Mouse (Mus musculus): ENCODE measurements around the gene Bcl2. TPM values are rescaled to one million over a fixed set of nuclear protein-coding genes. Genes with fewer than 3 reads are reported as not detected.

Bcl2 gene
- total and polyA plus RNA-seq, 3 experiments, result 1.3 to 5.0 (median 3.5) TPM

DNA sequence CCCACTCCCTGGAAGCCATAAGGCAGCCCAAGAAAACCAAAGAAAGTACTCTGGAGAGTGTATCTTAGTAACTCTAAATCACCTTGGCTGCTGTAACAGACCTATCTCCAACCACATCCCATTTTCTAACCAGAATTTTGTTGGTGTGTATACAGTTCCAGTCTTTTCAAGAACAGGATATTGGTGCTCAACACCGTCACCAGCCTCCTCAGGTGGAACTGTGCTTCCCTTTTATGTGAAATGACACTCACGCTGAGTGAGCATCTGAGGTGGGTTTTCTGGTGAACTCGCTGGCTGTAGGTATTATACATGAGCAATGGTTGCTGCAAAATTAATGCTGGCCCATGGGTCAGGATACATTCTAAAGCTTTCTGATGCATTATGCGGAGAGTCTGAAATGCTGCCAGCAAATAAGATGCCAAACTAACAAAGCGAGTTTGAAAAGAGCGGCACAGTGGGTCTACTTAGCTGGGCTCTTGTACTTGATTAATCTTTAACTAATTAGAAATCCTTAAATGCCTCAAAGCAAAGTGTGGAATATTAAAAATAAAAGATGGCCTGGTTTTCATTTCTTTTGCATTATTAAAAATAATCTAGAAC is 118.7 kb downstream of the Bcl2 start:
- TF ChIP-seq CTCF (IDR thresholded peaks at IDR 0.05), result no peak
- 95% methylated on average over 6 of the region's 6 CpGs for WGBS
- DNase-seq, result no peak

DNA sequence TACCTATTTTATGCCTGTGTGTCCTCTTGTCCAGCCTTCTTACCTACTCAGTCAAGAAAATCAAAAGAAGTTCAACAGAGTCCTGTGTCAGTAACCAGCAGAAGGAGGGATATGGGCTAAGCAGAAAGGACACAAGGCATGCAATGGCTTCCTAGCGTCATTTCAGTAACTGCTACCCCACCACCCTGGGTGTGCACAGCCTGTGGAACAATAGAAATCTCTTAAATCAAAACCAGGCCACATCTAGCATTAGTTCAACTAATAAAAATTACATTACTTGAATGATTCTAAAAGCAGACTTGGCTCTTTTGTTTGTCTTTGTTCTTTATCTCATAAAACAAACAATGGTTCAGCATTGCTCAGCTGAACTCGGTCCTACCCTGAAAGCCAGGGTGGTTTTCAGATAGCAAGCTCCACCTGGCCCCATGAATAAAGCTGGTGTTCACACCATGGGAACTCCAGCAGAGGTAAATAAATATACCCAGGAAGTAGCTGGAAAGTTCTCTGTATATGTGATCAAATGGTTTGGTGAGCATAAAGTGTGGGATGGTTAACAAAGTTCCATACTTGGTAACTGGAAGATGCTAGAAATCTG is 122.8 kb downstream of the Bcl2 start:
- intact Hi-C loops (cut with DNase I), result no loop called here
- Histone ChIP-seq H3K9ac (ENCODE audit: low read depth, low read length) (no peak overlapping the region), H3K4me1 (ENCODE audit: control insufficient read depth, insufficient read depth, low read length) (peaks cover 2% of the 10 kb centered on the region), H3K36me3 (ENCODE audit: control insufficient read depth, insufficient read depth, low read length) (peaks cover 2% of the 10 kb centered on the region; the same call in 1 of the 2 replicates), H3K27me3 (ENCODE audit: control insufficient read depth, insufficient read depth, low read length) (no peaks in the 10 kb centered on the region), H3K27ac (peak overlapping the region; percentile 31; the same call in 1 of the 2 replicates), H3K79me2 (replicated peaks; ENCODE audit: control insufficient read depth, insufficient read depth, low read length) (no peaks in the 10 kb centered on the region), H3K4me3 (no peak overlapping the region)
- no peak for TF ChIP-seq CTCF (IDR thresholded peaks at IDR 0.05)
- no peak for TF ChIP-seq EP300 (IDR thresholded peaks at IDR 0.05; ENCODE audit: insufficient read depth, low read depth, low read length)
- no peak for TF ChIP-seq POLR2A (IDR thresholded peaks at IDR 0.05; ENCODE audit: insufficient read depth, low read depth, low read length)
- DNase-seq, result no peak
- 54% methylated on average over 2 of the region's 2 CpGs for WGBS

More for the DNA sequence above, 118.7 kb downstream of the Bcl2 start:
- H3K4me3 ChIP-seq, result no peak overlapping the region
- H3K9ac ChIP-seq (ENCODE audit: low read depth, low read length), result no peak overlapping the region
- H3K27ac ChIP-seq, result no peak overlapping the region
- intact Hi-C loops (cut with DNase I), result no loop called here
- H3K27me3 ChIP-seq (ENCODE audit: control insufficient read depth, insufficient read depth, low read length), result no peaks in the 10 kb centered on the region; the same call in 1 of the 2 replicates
- H3K36me3 ChIP-seq (ENCODE audit: control insufficient read depth, insufficient read depth, low read length), result peaks cover 2% of the 10 kb centered on the region; the same call in 1 of the 2 replicates
- no peaks in the 10 kb centered on the region for H3K79me2 ChIP-seq (replicated peaks; ENCODE audit: control insufficient read depth, insufficient read depth, low read length)
- peaks cover 2% of the 10 kb centered on the region for H3K4me1 ChIP-seq (ENCODE audit: control insufficient read depth, insufficient read depth, low read length)

DNA sequence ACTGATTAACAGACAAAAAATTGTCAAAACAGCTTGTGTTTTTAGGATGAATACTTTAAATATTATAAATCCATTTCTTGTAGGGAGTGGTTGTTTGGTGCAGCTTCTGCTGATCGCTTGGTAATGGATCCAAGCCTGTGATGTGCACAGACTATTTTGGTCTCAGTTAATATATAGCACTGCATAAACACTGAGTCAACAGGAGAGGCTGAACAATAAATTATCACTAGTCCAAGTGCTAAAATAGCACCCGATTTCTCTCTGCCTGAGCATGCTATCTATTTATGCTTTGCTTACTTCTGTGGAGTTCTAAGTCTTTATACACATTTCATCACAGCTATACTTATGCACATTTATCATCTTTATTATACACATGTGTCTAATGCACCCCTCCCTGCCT is 124.9 kb downstream of the Bcl2 start:
- intact Hi-C loops (cut with DNase I), result loop anchor here (5.0 kb wide), 1 partner anchor 37 kb away; no protein-coding TSS in a partner anchor
- TF ChIP-seq EP300 (IDR thresholded peaks at IDR 0.05; ENCODE audit: insufficient read depth, low read depth, low read length) (no peak), POLR2A (IDR thresholded peaks at IDR 0.05; ENCODE audit: insufficient read depth, low read depth, low read length) (no peak), CTCF (IDR thresholded peaks at IDR 0.05) (no peak)
- Histone ChIP-seq H3K36me3 (ENCODE audit: control insufficient read depth, insufficient read depth, low read length) (peaks cover 2% of the 10 kb centered on the region; the same call in 1 of the 2 replicates), H3K4me3 (no peak overlapping the region), H3K9ac (ENCODE audit: low read depth, low read length) (no peak overlapping the region), H3K4me1 (ENCODE audit: control insufficient read depth, insufficient read depth, low read length) (peaks cover 2% of the 10 kb centered on the region), H3K27me3 (ENCODE audit: control insufficient read depth, insufficient read depth, low read length) (no peaks in the 10 kb centered on the region), H3K27ac (no peak overlapping the region), H3K79me2 (replicated peaks; ENCODE audit: control insufficient read depth, insufficient read depth, low read length) (no peaks in the 10 kb centered on the region)
- DNase-seq, result no peak
- 93% methylated on average over 2 of the region's 2 CpGs for WGBS

DNA sequence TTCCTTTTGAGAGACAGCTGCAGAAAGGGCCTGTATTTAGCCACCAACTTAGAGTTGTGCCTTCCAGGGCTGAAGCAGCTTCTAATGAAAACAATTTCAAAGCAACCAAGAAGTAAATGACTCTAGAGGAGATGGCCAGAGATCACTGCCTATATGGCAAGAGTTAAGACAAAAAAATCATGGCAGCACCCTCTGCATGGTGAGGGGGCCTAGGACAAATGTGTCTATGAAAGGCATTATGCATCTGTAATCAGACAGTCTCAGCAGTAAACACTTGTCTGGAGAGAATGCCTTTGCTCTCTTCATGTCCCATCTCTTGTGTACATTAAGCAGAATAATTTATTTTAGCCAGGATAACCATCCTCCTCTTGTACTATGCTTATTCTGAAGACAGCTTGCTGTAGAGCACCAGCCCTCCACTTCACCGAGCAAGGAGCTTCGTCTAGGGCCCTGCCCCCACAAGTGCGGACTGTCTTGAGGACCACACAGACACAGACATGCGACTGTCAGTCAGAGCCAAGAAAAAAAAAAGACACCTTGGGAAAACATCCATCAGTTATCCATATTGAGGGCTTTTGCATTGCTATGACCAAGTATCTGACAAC is 126.1 kb downstream of the Bcl2 start:
- intact Hi-C loops (cut with DNase I), result loop anchor here (5.0 kb wide), 1 partner anchor 36 kb away; no protein-coding TSS in a partner anchor
- Histone ChIP-seq H3K79me2 (replicated peaks; ENCODE audit: control insufficient read depth, insufficient read depth, low read length) (no peaks in the 10 kb centered on the region), H3K4me1 (ENCODE audit: control insufficient read depth, insufficient read depth, low read length) (peaks cover 2% of the 10 kb centered on the region), H3K36me3 (ENCODE audit: control insufficient read depth, insufficient read depth, low read length) (peaks cover 2% of the 10 kb centered on the region; the same call in 1 of the 2 replicates), H3K9ac (ENCODE audit: low read depth, low read length) (no peak overlapping the region), H3K4me3 (no peak overlapping the region), H3K27ac (no peak overlapping the region), H3K27me3 (ENCODE audit: control insufficient read depth, insufficient read depth, low read length) (no peaks in the 10 kb centered on the region)
- 96% methylated on average over 4 of the region's 4 CpGs for WGBS
- TF ChIP-seq CTCF (IDR thresholded peaks at IDR 0.05) (no peak), EP300 (IDR thresholded peaks at IDR 0.05; ENCODE audit: insufficient read depth, low read depth, low read length) (no peak)
- no peak for DNase-seq

DNA sequence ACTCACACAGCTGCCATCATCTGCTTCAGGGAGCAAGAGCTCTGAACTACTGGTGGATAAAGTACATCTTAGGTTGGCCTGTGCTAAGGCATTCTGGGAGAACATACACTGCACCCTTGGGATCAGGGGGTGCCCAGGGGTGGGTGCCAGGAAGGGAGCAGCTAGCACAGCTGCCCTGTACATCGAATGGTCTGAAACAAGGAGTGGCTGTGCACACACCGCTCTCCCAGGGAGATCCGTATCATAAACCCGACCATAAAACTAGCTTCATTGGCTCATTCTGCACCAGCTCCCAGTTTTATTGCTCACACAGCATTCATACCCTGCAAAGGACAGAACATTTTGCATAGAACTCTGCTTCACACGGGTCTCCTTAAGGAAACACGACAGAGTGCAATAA is 127.3 kb downstream of the Bcl2 start:
- Histone ChIP-seq H3K79me2 (replicated peaks; ENCODE audit: control insufficient read depth, insufficient read depth, low read length) (no peaks in the 10 kb centered on the region), H3K4me1 (ENCODE audit: control insufficient read depth, insufficient read depth, low read length) (peaks cover 2% of the 10 kb centered on the region), H3K27me3 (ENCODE audit: control insufficient read depth, insufficient read depth, low read length) (no peaks in the 10 kb centered on the region), H3K9ac (ENCODE audit: low read depth, low read length) (no peak overlapping the region), H3K36me3 (ENCODE audit: control insufficient read depth, insufficient read depth, low read length) (peaks cover 2% of the 10 kb centered on the region; the same call in 1 of the 2 replicates), H3K27ac (no peak overlapping the region), H3K4me3 (no peak overlapping the region)
- intact Hi-C loops (cut with DNase I), result loop anchor here (5.0 kb wide), 1 partner anchor 34 kb away; no protein-coding TSS in a partner anchor
- no peak for DNase-seq
- 88% methylated on average over 6 of the region's 6 CpGs for WGBS
- no peak for TF ChIP-seq EP300 (IDR thresholded peaks at IDR 0.05; ENCODE audit: insufficient read depth, low read depth, low read length)
- TF ChIP-seq POLR2A (IDR thresholded peaks at IDR 0.05; ENCODE audit: insufficient read depth, low read depth, low read length), result no peak
- TF ChIP-seq CTCF (IDR thresholded peaks at IDR 0.05), result no peak

DNA sequence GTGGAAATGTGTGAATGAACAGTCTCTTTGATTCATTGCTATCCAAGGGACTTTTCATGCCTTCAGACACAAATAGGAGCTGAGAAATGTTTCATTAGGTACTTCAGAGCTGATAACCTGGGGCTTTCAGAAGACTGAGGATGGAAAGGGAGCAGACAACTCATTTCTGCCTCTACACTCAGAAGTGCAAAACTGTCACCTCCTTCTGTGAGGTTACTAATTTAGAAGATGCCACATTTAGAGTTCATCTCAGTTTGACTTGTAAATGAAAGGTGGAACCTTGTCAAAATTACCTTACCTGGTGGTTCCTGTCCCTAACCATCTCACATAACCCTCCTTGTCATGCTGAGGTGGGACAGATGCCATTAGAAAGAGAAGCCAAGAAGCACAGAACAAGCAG is 128.7 kb downstream of the Bcl2 start:
- no peaks in the 10 kb centered on the region; the same call in 1 of the 2 replicates for H3K4me1 ChIP-seq (ENCODE audit: control insufficient read depth, insufficient read depth, low read length)
- DNase-seq, result no peak
- no peak for TF ChIP-seq POLR2A (IDR thresholded peaks at IDR 0.05; ENCODE audit: insufficient read depth, low read depth, low read length)
- no peak for TF ChIP-seq CTCF (IDR thresholded peaks at IDR 0.05)
- TF ChIP-seq EP300 (IDR thresholded peaks at IDR 0.05; ENCODE audit: insufficient read depth, low read depth, low read length), result no peak

More for the DNA sequence above, 128.7 kb downstream of the Bcl2 start:
- Histone ChIP-seq H3K27me3 (ENCODE audit: control insufficient read depth, insufficient read depth, low read length) (no peaks in the 10 kb centered on the region), H3K9ac (ENCODE audit: low read depth, low read length) (no peak overlapping the region), H3K79me2 (replicated peaks; ENCODE audit: control insufficient read depth, insufficient read depth, low read length) (no peaks in the 10 kb centered on the region), H3K36me3 (ENCODE audit: control insufficient read depth, insufficient read depth, low read length) (no peaks in the 10 kb centered on the region), H3K27ac (no peak overlapping the region), H3K4me3 (no peak overlapping the region)
- intact Hi-C loops (cut with DNase I), result loop anchor here (5.0 kb wide), 1 partner anchor 33 kb away; no protein-coding TSS in a partner anchor

Measured in heart, adult 2 months (tissue).